Mouse (Mus musculus) kidney, adult 10 weeks (tissue): Measurements from ENCODE around the gene Gm49721. TPM values are rescaled to one million over a fixed set of nuclear protein-coding genes. Genes with fewer than 3 reads are reported as not detected.

Experiments
- polyA plus RNA-seq: library from polyadenylated mRNA; stranded (reverse); fragments of 350-450 nt; fragmentation: Illumina TruSeq; extraction: RNeasy Lipid Tissue Mini Kit (QIAGEN cat#74804); gene quantifications from one replicate; pipeline ENCODE4 v1.2.3, GENCODE M21; 2014; ENCODE audit warnings: low read depth, low replicate concordance

Gene Gm49721
- not detected for polyA plus RNA-seq

GRCm38 (mm10) chr17:6978287-6979248, at the start of gene Gm49721:
Gm49721 (plus strand) TSS chr17:6978904.

GRCm38 (mm10) chr17:6947984-6948768, 30.5 kb upstream of the Gm49721 start, which contains the start of gene Rsph3b:
Rsph3b (minus strand) TSS chr17:6948682.

GRCm38 (mm10) chr17:6960776-6961175, 17.9 kb upstream of the Gm49721 start, which contains the start of gene Tagap1:
Tagap1 (minus strand) TSS chr17:6961156.

DNA sequence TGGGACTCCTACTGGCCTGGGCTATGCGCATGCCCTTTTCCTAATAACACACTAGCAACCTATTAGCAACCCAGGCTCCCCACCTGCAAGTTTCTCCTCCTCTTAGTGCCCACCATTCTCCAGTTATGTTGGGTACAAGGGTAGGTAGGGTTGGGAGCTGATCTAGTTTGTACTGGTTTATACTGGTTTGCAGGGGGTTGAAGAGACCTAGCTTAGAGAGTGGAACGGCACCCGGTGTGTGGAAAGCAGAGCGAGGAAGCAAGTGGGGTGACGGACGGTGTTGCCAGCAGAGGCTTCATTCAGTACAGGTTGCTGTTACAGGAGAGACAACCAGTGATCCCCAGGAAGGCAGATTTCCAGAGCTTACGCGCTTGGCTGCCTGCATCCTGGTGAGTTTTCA, 8.4 kb upstream of the Gm49721 start, which contains the start of gene Rnaset2b:
Gene Rnaset2b (plus strand): TSS at position 301 of the 400 bp plus-strand sequence.

GRCm38 (mm10) chr17:7025257-7025656, 46.6 kb downstream of the Gm49721 start, which contains the start of gene Gm1604a:
Gm1604a (plus strand) TSS chr17:7025568.

Other genes with a start within 250 kb of the Gm49721 start
- gene Ezr, start 196.1 kb upstream of the Gm49721 start, polyA plus RNA-seq, result 180 TPM
- 36.7 TPM for gene Rsph3b, start 30.2 kb upstream of the Gm49721 start, polyA plus RNA-seq
- 14.7 TPM for gene Tagap1, start 17.7 kb upstream of the Gm49721 start, polyA plus RNA-seq
- gene Rnaset2b, start 8.3 kb upstream of the Gm49721 start, polyA plus RNA-seq, result 562 TPM
- gene Gm1604a, start 46.7 kb downstream of the Gm49721 start, polyA plus RNA-seq, result not detected
- 0.49 TPM for gene Rps6ka2, start 191.2 kb downstream of the Gm49721 start, polyA plus RNA-seq